Mouse (Mus musculus) thymus, adult 2 months (tissue): ENCODE measurements around the gene Chd4.

Source experiments
- CTCF ChIP-seq: fragments of 200-500 bp; IDR thresholded peaks from 2 replicates; pipeline ENCODE4 v1.5.1; 2012; ENCODE audit warnings: mild to moderate bottlenecking, control low read depth, low read length, moderate library complexity, borderline replicate concordance; ENCODE audit not compliant: control insufficient read depth, poor library complexity, insufficient read depth; ENCODE audit errors: extremely low read depth
- POLR2A ChIP-seq: fragments of 200-500 bp; IDR thresholded peaks from 2 replicates; pipeline ENCODE4 v1.6.1; 2012; ENCODE audit warnings: mild to moderate bottlenecking, low read length, control low read depth, moderate library complexity; ENCODE audit not compliant: control insufficient read depth, poor library complexity, insufficient read depth; ENCODE audit errors: extremely low read depth

- no peak for TF ChIP-seq CTCF
- TF ChIP-seq POLR2A = no peak
These were observed 24.4 kb upstream of the Chd4 start for GRCm38 (mm10) chr6:125071170-125071895.
